Mouse (Mus musculus) lung, embryonic 15.5 days (tissue): ENCODE results near the gene Scnn1g. TPM values are rescaled to one million over a fixed set of nuclear protein-coding genes. Genes with fewer than 3 reads are reported as not detected.

Experiments
- ATAC-seq: fragments of 200-750 bp; cut with Nextera tagmentation; 2 replicates; pipeline ENCODE4 v1.8.0; 2017; ENCODE audit warnings: moderate number of reproducible peaks, borderline replicate concordance; ENCODE audit not compliant: low FRiP score, low TSS enrichment; ENCODE audit errors: extremely low read depth
- H3K27ac ChIP-seq: fragments of 300-500 bp; sonication (generic); 2 replicates; pipeline ENCODE4 v1.5.1; 2015; ENCODE audit warnings: moderate library complexity, mild to moderate bottlenecking, inconsistent platforms
- H3K27me3 ChIP-seq: fragments of 300-500 bp; sonication (generic); 2 replicates; pipeline ENCODE4 v1.6.1; 2015; ENCODE audit warnings: inconsistent platforms
- H3K36me3 ChIP-seq: fragments of 300-500 bp; sonication (generic); 2 replicates; pipeline ENCODE4 v1.6.1; 2015; ENCODE audit warnings: inconsistent platforms
- H3K4me1 ChIP-seq: fragments of 300-500 bp; sonication (generic); 2 replicates; pipeline ENCODE4 v1.6.1; 2015; ENCODE audit warnings: inconsistent platforms
- H3K4me2 ChIP-seq: fragments of 300-500 bp; sonication (generic); 2 replicates; pipeline ENCODE4 v1.6.1; 2015; ENCODE audit warnings: inconsistent platforms, mild to moderate bottlenecking, moderate library complexity
- H3K4me3 ChIP-seq: fragments of 300-500 bp; sonication (generic); 2 replicates; pipeline ENCODE4 v1.5.1; 2015; ENCODE audit warnings: mild to moderate bottlenecking, inconsistent platforms
- H3K9ac ChIP-seq: fragments of 300-500 bp; sonication (generic); 2 replicates; pipeline ENCODE4 v1.6.1; 2015; ENCODE audit warnings: inconsistent platforms
- H3K9me3 ChIP-seq: fragments of 300-500 bp; sonication (generic); 2 replicates; pipeline ENCODE4 v1.6.1; 2016; ENCODE audit warnings: inconsistent platforms
- WGBS: fragments of 180-500 bp; shearing (Covaris S2); methylation state at CpG from one replicate; pipeline ENCODE4 v1.1.7; 2015; 5-methylcytosine and 5-hydroxymethylcytosine counted together
- polyA plus RNA-seq: library from polyadenylated mRNA; unstranded; fragments of >200 nt; fragmentation: Nextera tagmentation; extraction: Ambion mirVana; gene quantifications from 2 replicates; pipeline ENCODE4 v1.2.1, GENCODE M21; 2015

The Scnn1g gene
- polyA plus RNA-seq = 10.6 and 11.5 TPM in 2 replicates

- Histone ChIP-seq H3K27ac (no peak within 1 kb of the TSS; the same call in 1 of the 2 replicates), H3K9me3 (no peaks in the 10 kb centered on the region), H3K27me3 (peaks cover 25% of the 10 kb centered on the region), H3K4me1 (peaks cover 7% of the 10 kb centered on the region), H3K4me2 (peak within 1 kb of the TSS; percentile 53), H3K36me3 (no peaks in the 10 kb centered on the region), H3K9ac (peak within 1 kb of the TSS; percentile 18), H3K4me3 (peak within 1 kb of the TSS; percentile 39)
- WGBS = under 1% methylated on average over 38 of the region's 38 CpGs
- ATAC-seq = peak; percentile 88
Measured at GRCm38 (mm10) chr7:121734171-121734831, at the start of gene Scnn1g. TSS of gene Scnn1g (plus strand) at chr7:121734479.

GRCm38 (mm10) chr7:121685140-121685984 is 48.9 kb upstream of the Scnn1g start:
- ATAC-seq = peak; percentile 81
- H3K9ac ChIP-seq = no peak overlapping the region
- 54% methylated on average over 5 of the region's 5 CpGs for WGBS
- H3K36me3 ChIP-seq = no peaks in the 10 kb centered on the region
- no peaks in the 10 kb centered on the region for H3K9me3 ChIP-seq
- H3K27ac ChIP-seq = no peak overlapping the region
- no peak overlapping the region for H3K4me3 ChIP-seq
- H3K4me1 ChIP-seq = 0 out of 2 replicates have a peak, but pooled peaks cover 5% of the 10 kb centered on the region
- no peaks in the 10 kb centered on the region for H3K27me3 ChIP-seq
- H3K4me2 ChIP-seq = no peak overlapping the region

- H3K9ac ChIP-seq = no peak overlapping the region
- H3K4me1 ChIP-seq = 0 out of 2 replicates have a peak, but pooled peaks cover 5% of the 10 kb centered on the region
- ATAC-seq = no peak
- H3K4me3 ChIP-seq = no peak overlapping the region
- no peak overlapping the region for H3K4me2 ChIP-seq
- H3K27ac ChIP-seq = no peak overlapping the region
- no peaks in the 10 kb centered on the region for H3K36me3 ChIP-seq
- H3K27me3 ChIP-seq = no peaks in the 10 kb centered on the region
- H3K9me3 ChIP-seq = no peaks in the 10 kb centered on the region
Measured at GRCm38 (mm10) chr7:121689338-121689737, 44.9 kb upstream of the Scnn1g start.

GRCm38 (mm10) chr7:121691803-121692202 is 42.5 kb upstream of the Scnn1g start:
- H3K4me2 ChIP-seq = no peak overlapping the region
- no peak overlapping the region for H3K27ac ChIP-seq
- no peaks in the 10 kb centered on the region for H3K9me3 ChIP-seq
- ATAC-seq = no peak
- H3K9ac ChIP-seq = no peak overlapping the region
- H3K4me1 ChIP-seq = 0 out of 2 replicates have a peak, but pooled peaks cover 2% of the 10 kb centered on the region
- 84% methylated on average over 2 of the region's 2 CpGs for WGBS
- H3K36me3 ChIP-seq = no peaks in the 10 kb centered on the region
- no peak overlapping the region for H3K4me3 ChIP-seq
- H3K27me3 ChIP-seq = no peaks in the 10 kb centered on the region

- H3K27me3 ChIP-seq = no peaks in the 10 kb centered on the region
- H3K9me3 ChIP-seq = no peaks in the 10 kb centered on the region
- no peak overlapping the region for H3K4me3 ChIP-seq
- H3K27ac ChIP-seq = peak overlapping the region; percentile 8; the same call in 1 of the 2 replicates
- no peaks in the 10 kb centered on the region for H3K36me3 ChIP-seq
- no peak overlapping the region for H3K9ac ChIP-seq
- H3K4me2 ChIP-seq = no peak overlapping the region
- ATAC-seq = no peak
- 0 out of 2 replicates have a peak, but pooled peaks cover 10% of the 10 kb centered on the region for H3K4me1 ChIP-seq
Measured at GRCm38 (mm10) chr7:121697170-121697569, 37.1 kb upstream of the Scnn1g start.

- no peaks in the 10 kb centered on the region for H3K27me3 ChIP-seq
- H3K4me2 ChIP-seq = no peak overlapping the region
Measured at GRCm38 (mm10) chr7:121697574-121697973, 36.7 kb upstream of the Scnn1g start.

GRCm38 (mm10) chr7:121699218-121699617 is 35.1 kb upstream of the Scnn1g start:
- ATAC-seq = no peak
- no peak overlapping the region for H3K27ac ChIP-seq
- no peaks in the 10 kb centered on the region for H3K36me3 ChIP-seq
- H3K4me3 ChIP-seq = no peak overlapping the region
- H3K9me3 ChIP-seq = no peaks in the 10 kb centered on the region
- no peak overlapping the region for H3K4me2 ChIP-seq
- no peaks in the 10 kb centered on the region for H3K27me3 ChIP-seq
- H3K9ac ChIP-seq = no peak overlapping the region
- H3K4me1 ChIP-seq = 0 out of 2 replicates have a peak, but pooled peaks cover 17% of the 10 kb centered on the region

More at GRCm38 (mm10) chr7:121697574-121697973, 36.7 kb upstream of the Scnn1g start:
- Histone ChIP-seq H3K27ac (no peak overlapping the region), H3K9ac (no peak overlapping the region), H3K9me3 (no peaks in the 10 kb centered on the region), H3K4me1 (0 out of 2 replicates have a peak, but pooled peaks cover 10% of the 10 kb centered on the region), H3K4me3 (no peak overlapping the region), H3K36me3 (no peaks in the 10 kb centered on the region)
- 31% methylated on average over 1 of the region's 1 CpGs for WGBS
- ATAC-seq = no peak

- Histone ChIP-seq H3K9me3 (no peaks in the 10 kb centered on the region), H3K36me3 (no peaks in the 10 kb centered on the region), H3K4me2 (no peak overlapping the region), H3K9ac (no peak overlapping the region), H3K27me3 (no peaks in the 10 kb centered on the region), H3K27ac (no peak overlapping the region), H3K4me1 (peaks cover 29% of the 10 kb centered on the region; the same call in 1 of the 2 replicates), H3K4me3 (no peak overlapping the region)
- WGBS = 91% methylated on average over 3 of the region's 3 CpGs
- no peak for ATAC-seq
Measured at GRCm38 (mm10) chr7:121700480-121700879, 33.8 kb upstream of the Scnn1g start.

GRCm38 (mm10) chr7:121701983-121702382 is 32.3 kb upstream of the Scnn1g start:
- no peak overlapping the region for H3K4me2 ChIP-seq
- WGBS = 33% methylated on average over 6 of the region's 6 CpGs
- no peak overlapping the region for H3K9ac ChIP-seq
- no peak overlapping the region for H3K27ac ChIP-seq
- H3K27me3 ChIP-seq = no peaks in the 10 kb centered on the region
- no peak overlapping the region for H3K4me3 ChIP-seq
- ATAC-seq = no peak
- no peaks in the 10 kb centered on the region for H3K36me3 ChIP-seq
- no peaks in the 10 kb centered on the region for H3K9me3 ChIP-seq
- peaks cover 39% of the 10 kb centered on the region for H3K4me1 ChIP-seq

- H3K9me3 ChIP-seq = no peaks in the 10 kb centered on the region
- H3K36me3 ChIP-seq = no peaks in the 10 kb centered on the region
- H3K9ac ChIP-seq = no peak overlapping the region
- H3K4me3 ChIP-seq = no peak overlapping the region
- WGBS = 92% methylated on average over 2 of the region's 2 CpGs
- H3K4me2 ChIP-seq = no peak overlapping the region
- H3K4me1 ChIP-seq = peaks cover 33% of the 10 kb centered on the region
- no peak overlapping the region for H3K27ac ChIP-seq
- no peak for ATAC-seq
- H3K27me3 ChIP-seq = no peaks in the 10 kb centered on the region
Measured at GRCm38 (mm10) chr7:121705051-121705450, 29.2 kb upstream of the Scnn1g start.

GRCm38 (mm10) chr7:121706411-121707072 is 27.7 kb upstream of the Scnn1g start:
- peak; percentile 39; the same call in 1 of the 2 replicates for ATAC-seq
- peak overlapping the region; percentile 98 for H3K4me2 ChIP-seq
- H3K27ac ChIP-seq = peak overlapping the region; percentile 79
- H3K27me3 ChIP-seq = no peaks in the 10 kb centered on the region
- under 1% methylated on average over 74 of the region's 77 CpGs for WGBS
- H3K4me3 ChIP-seq = peak overlapping the region; percentile 92
- no peaks in the 10 kb centered on the region for H3K36me3 ChIP-seq
- peak overlapping the region; percentile 76 for H3K9ac ChIP-seq
- peaks cover 33% of the 10 kb centered on the region for H3K4me1 ChIP-seq
- no peaks in the 10 kb centered on the region for H3K9me3 ChIP-seq
